Mouse (Mus musculus): ENCODE data around the gene Hax1.

DNA sequence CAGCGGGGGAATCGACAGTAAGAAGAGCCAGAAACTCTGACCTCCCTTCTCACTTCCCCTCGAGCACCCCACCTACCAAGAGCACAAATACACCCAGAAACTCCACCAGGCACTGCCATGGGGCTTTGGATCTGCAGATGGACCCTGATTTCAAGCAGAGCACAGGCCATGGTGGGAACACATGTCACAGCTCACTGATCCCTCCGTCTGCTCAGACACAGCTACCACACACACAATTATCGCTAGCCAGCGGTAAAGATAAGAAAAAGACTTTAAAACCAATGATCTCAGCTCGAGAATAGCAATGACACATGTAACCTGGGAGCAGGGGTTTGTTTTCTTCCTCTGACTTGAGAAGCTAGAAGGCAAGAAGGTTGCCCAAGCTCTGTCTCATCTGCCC lies 30.1 kb downstream of the Hax1 start:
- TF ChIP-seq CTCF (conservative IDR thresholded peaks at IDR 0.05; ENCODE audit: insufficient read depth, insufficient read length, low read depth, low read length): no peak
- no peak for TF ChIP-seq POLR2A (IDR thresholded peaks at IDR 0.05; ENCODE audit: low read depth, low read length)

Measured in kidney, adult 2 months (tissue).